Mouse (Mus musculus): ENCODE measurements around the gene Sart1. TPM values are rescaled to one million over a fixed set of nuclear protein-coding genes. Genes with fewer than 3 reads are reported as not detected.
"Not testable (repeated sequence)": the region's sequence is repeated elsewhere in the genome, so short reads cannot be mapped to it uniquely, and the experiment has no call there.

The Sart1 gene
- total RNA-seq, 2 experiments from 2014 or later, result 97.9 to 104 TPM

DNA sequence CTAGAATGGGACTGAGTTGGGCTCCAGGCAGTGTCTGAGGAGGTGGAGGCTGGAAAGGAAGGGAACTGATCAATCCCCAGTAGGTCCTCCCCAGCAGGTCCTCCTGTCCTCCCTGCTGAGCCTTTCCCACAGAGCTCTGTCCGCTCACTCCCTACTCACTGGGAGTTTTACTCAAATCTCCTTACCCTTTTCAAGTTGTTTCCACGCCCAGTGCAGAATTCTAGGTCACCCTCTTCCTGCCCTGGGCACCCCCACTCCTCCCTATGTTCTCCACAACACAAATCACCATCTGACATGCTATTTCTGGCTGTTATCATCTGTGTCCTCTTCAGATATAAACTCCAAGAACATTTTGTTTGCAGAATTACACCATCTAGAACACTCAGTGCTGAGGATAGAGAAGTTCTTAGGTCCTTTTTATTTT, 26.0 kb upstream of the Sart1 start:
- DNase-seq, result peak in 1 of 2 experiments; percentile 27

- no peak for DNase-seq
Observed at GRCm38 (mm10) chr19:5413840-5414239, 25.3 kb upstream of the Sart1 start.

GRCm38 (mm10) chr19:5411961-5412360, 23.5 kb upstream of the Sart1 start:
- no peak for DNase-seq

DNA sequence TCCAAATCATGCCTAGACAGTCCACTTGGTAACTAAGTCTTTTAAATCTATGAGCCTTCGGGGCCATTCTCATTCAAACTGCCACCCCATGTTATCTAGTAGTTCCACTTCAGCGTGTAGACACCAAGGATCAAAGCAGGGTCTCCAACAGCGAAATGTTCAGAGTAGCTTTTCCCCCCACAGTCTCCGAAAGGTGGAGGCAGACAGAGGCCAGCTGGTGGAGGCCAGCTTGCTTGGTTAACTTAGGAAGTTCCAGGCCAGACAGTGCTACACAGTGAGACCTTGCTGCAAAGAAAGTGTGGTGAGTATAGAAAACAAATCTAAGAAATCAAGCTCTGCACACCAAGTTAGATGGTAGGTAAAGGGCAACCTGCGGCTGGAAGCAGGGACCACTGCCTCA, 22.1 kb upstream of the Sart1 start:
- DNase-seq, result no peak

- DNase-seq, result no peak
Observed at GRCm38 (mm10) chr19:5409068-5409467, 20.6 kb upstream of the Sart1 start.

DNA sequence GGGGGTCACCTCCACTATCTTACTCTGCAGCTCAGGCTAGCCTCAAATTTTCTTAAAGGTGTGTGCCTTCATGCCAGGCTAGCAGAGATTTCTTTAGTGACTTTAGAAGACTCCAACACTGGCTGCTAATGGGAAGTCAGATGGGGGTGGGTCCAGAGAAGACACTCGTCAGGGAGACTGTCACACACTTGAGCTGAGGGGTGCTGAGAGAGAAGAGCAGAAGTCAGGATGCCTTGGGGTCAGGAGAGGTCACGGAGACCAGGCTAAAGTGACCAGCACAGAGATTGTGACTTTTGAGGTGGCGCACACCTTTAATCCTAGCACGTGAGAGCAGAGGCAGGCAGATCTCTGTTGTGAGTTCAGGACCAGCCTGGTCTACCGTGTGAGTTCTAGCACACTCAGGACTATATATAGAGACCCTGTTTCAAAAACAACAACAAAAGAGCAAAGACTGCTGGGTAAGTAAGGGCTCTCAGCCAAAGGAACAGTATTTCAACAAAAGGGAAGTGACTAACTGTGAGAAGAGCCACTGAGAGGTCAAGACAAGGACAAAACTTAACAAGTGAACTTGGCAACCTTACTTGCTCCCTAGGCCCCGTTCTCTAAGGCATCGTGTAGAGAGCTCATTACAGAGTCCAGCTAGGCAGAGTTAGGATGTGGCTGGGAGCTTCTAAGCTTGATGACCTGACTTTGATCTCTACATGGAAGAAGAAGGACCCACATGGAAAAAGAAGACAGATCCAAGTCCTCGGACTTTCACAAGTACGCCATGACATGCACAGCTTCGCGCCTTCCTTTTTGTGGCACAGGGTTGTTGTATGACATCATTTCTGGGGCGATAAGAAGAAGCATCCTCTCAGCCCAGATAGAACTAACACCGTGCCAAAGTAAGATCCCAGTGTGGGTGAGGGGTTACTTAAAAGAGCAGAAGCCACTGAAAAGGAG, 19.8 kb upstream of the Sart1 start:
- no peak for DNase-seq

- DNase-seq, result peak in 1 of 2 experiments; percentile 35
Observed at GRCm38 (mm10) chr19:5407133-5407532, 18.6 kb upstream of the Sart1 start.

- DNase-seq, result not testable (repeated sequence)
Observed at GRCm38 (mm10) chr19:5406531-5407126, 18.1 kb upstream of the Sart1 start.

GRCm38 (mm10) chr19:5405924-5406323, 17.4 kb upstream of the Sart1 start:
- no peak for DNase-seq

- DNase-seq, result no peak
Observed at GRCm38 (mm10) chr19:5402293-5402692, 13.8 kb upstream of the Sart1 start, which contains the start of gene Tsga10ip. Tsga10ip (minus strand) TSS chr19:5402526.

DNA sequence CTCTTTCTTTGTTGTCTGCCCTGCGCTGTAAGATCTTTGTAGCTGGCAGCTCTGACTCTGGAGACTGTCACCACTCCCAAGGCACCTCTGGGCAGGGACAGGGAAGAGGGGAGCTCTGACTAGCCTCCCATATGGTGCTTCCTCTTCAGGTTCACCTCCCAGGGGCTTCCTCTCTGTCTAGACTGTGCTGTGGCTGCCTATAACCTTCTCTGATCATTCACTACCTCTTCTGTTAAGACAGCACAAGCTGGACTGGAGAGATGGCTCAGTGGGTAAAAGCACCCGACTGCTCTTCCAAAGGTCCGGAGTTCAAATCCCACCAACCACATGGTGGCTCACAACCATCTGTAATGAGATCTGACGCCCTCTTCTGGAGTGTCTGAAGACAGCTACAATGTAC, 12.6 kb upstream of the Sart1 start:
- not testable (repeated sequence) for DNase-seq

DNA sequence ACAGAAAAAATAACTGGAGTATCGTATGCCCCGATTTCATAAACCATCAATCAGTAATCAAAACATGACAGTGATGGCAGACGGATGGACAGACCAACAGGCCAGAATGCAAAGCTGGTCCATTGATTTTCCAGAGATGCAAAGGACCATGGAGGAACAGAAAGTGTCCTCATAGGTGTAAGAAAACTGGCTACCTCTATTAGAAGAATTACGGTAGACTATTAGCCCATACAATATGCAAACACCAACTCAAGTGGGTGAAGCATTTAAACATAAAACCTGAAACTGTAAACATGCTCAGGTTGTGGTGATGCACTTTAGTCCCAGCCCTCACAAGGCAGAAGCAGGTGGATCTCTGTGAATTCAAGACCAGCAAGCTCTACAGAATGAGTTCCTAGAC, 6.9 kb upstream of the Sart1 start:
- DNase-seq, result no peak

DNA sequence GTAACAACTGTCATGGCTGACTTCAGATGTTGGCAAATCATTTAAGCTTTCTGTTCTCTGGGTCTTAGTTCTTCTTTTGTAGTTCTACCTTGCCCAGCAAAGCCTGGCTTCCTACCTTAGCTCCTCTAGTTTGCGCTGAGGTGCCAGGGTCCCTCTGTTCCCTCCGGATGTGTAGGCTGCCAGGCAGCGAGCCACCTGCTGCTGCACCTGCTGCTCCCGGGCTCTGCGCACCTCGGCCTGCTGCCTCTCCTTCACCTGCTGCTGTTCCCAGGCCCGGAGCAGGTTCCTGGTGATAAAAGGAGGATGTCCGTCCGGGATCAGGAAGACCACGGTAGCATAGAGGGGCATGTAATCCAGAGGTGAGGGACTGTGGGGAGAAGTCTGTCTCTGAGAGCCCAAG, 5.7 kb upstream of the Sart1 start:
- DNase-seq, result no peak

- DNase-seq, result no peak
Observed at GRCm38 (mm10) chr19:5392892-5393291, 4.4 kb upstream of the Sart1 start.

DNA sequence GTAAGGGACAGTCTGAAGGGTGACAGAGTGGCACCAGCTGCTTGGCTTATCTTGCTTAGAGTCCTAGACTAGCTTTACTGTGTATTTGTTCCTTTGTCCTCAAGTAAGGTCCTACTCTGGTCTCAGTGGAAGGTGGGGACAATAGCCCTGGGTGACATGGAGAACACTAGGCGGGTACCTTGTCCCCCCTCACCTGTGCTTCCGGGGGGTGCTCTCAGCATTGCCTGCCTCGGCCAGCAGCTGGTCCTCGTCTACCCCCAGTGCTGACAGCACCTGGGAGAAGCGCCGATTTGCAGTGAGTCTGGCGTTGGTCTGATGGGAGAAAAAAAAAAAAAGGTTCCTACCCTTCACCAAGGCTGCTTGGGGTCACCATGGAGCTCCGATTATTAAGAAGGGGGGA, 1.9 kb upstream of the Sart1 start:
- no peak for DNase-seq

DNA sequence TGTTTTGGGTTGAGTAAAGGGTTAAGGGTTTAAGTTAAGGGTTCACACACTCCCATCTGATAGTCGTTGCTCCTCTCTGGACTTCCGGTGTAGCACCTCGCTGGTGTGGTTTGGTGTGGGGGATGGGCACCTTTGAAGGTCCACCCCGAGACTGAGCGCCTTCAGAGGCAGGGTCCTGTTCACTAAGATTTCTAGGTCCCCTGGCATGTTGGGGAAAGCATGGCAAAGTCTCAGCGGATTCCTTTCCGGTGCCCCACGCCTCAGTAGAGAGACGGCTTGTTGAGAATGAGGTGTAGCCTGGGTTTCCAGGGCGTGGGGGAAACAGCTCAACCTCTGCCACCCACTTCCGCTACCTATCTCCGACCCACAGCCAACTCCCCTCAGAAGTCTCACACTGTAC, 1.1 kb upstream of the Sart1 start:
- DNase-seq, result no peak

GRCm38 (mm10) chr19:5388011-5388441, 477 bp downstream of the Sart1 start:
- DNase-seq, result no peak

GRCm38 (mm10) chr19:5384715-5385114, 3.8 kb downstream of the Sart1 start:
- DNase-seq, result no peak

DNA sequence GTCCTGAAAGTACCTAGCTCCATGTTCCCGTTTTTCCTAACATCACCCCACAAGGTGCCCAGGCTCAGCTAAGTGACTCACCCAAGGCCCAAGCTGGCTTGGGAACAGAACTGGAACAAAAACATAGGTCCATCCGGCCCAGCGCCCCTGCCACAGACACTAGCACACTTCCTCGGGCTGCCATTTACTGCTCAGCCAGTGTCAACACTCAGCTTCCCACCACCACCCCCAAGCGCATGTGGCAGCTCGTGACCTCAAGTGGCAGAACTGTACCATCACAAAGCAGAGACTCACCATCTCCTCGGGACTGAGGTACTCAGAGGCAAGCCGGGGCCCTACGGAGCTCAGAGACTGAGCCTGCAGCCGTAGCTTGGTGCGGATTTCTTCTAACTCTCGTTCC, 5.2 kb downstream of the Sart1 start:
- no peak for DNase-seq

DNA sequence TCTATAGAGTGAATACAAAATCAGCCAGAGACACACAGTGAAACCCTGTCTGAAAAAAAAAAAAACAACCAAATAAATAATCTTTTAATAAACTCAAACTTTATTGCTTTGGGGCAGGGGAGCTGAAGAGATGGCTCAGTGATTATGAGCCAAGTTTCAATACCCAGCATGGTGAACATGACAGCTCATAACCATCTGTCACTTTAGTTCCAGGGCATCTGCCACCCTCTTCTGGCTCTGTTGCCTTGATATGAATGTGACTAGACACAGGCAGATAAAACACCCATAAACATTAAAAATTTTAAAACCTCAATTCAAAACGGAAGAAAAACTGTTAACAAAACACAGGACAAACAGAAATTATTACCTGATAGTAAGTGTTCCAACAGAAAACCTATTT, 11.1 kb downstream of the Sart1 start:
- peak; percentile 57 to 64 for DNase-seq

GRCm38 (mm10) chr19:5374748-5375147, 13.8 kb downstream of the Sart1 start:
- no peak for DNase-seq

- no peak for DNase-seq
Observed at GRCm38 (mm10) chr19:5374177-5374576, 14.3 kb downstream of the Sart1 start.

GRCm38 (mm10) chr19:5372724-5373123, 15.8 kb downstream of the Sart1 start:
- no peak for DNase-seq

DNA sequence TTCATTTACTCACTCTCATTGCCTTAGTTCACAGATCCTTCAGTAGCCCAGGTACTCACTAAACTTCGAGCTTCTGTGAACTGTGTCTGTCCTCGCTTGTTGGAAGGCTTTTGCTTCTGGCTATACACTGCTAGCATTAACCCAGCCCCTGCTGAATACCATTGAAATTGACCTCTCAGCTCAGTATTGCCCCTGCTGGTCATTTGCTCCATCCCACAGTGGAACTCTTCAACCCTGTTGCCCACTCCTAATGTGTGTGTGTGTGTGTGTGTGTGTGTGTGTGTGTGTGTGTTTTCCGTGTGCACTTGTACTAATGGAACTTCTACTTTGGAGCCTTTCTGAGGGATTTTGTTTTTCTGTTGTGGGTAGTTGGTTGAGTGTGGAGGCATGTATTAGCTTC, 17.6 kb downstream of the Sart1 start:
- DNase-seq, result no peak

All from layer of hippocampus, postnatal 36 days (tissue).